ENCODE assay signal across 26 mouse cellular contexts in genomic region chr9:60558507-60558906, GRCm38 (mm10). TPM values are rescaled to one million over a fixed set of nuclear protein-coding genes. Genes with fewer than 3 reads are reported as not detected.
DNase-seq lines count a peak whose midpoint lies in the region; ATAC-seq and TF ChIP-seq lines count a peak whose summit lies in the region.
"Had no signal": no experiment of that assay in that cellular context is flagged by ENCODE, and none has a peak within 500 bp of the region (broad histone marks: within the 10 kb centered on the region; RNA-seq: fewer than 3 reads in every experiment).

No protein-coding gene starts in this region.

- no peak for TF ChIP-seq POLR2A in CH12.LX (IDR thresholded peaks at IDR 0.05; ENCODE audit: low read depth, low read length)
- no peak for TF ChIP-seq POLR2A in kidney, adult 2 months (IDR thresholded peaks at IDR 0.05; ENCODE audit: low read depth, low read length)

- dilution Hi-C loops in CH12.LX (cut with MboI; ENCODE audit: extremely low pct_ligation_motif_present, extremely low pct_unique_long_range_greater_than_20kb, low sequenced_read_pairs): no loop called here

- in situ Hi-C loops in CH12.LX (cut with MboI; ENCODE audit: low pct_ligation_motif_present, low pct_unique_long_range_greater_than_20kb, low sequenced_read_pairs): loop anchor here (5.0 kb wide), 1 partner anchor 311 kb away; no protein-coding TSS in a partner anchor

- TF ChIP-seq RAD21 in CH12.LX (IDR thresholded peaks at IDR 0.05; ENCODE audit: low read depth, low read length): no peak

- no peak overlapping the region for H3K4me3 ChIP-seq in heart, embryonic 11.5 days (ENCODE audit: low read depth, low read length)
- H3K4me3 ChIP-seq in CH12.LX (replicated peaks in 1 of 3; ENCODE audit: low read depth in 2 of 3, low read length in 2 of 3, poor library complexity in 1 of 3): no peak overlapping the region
- H3K4me3 ChIP-seq in stomach, postnatal 0 days (ENCODE audit: low read depth, low read length): no peak overlapping the region
- no peak overlapping the region for H3K4me3 ChIP-seq in kidney, adult 2 months (ENCODE audit: insufficient read depth, low read depth, low read length)
- H3K4me3 ChIP-seq: embryonic facial prominence, embryonic 13.5 days; embryonic facial prominence, embryonic 15.5 days; erythroblast, embryonic 14.5 days; forebrain, embryonic 10.5 days; forebrain, embryonic 12.5 days had no signal

- H3K9me3 ChIP-seq in heart, embryonic 11.5 days (replicated peaks; ENCODE audit: control insufficient read depth, low read length): no peaks in the 10 kb centered on the region
- H3K9me3 ChIP-seq in CH12.LX (replicated peaks; ENCODE audit: low read length): no peaks in the 10 kb centered on the region
- no peaks in the 10 kb centered on the region for H3K9me3 ChIP-seq in stomach, postnatal 0 days (ENCODE audit: control insufficient read depth, low read length)
- H3K9me3 ChIP-seq: embryonic facial prominence, embryonic 13.5 days; embryonic facial prominence, embryonic 15.5 days; forebrain, embryonic 10.5 days; forebrain, embryonic 12.5 days; G1E had no signal

- H3K4me1 ChIP-seq in heart, embryonic 11.5 days (ENCODE audit: control insufficient read depth, insufficient read depth, low read length): no peaks in the 10 kb centered on the region
- peaks cover 0 to 11% of the 10 kb centered on the region in 2 experiments; a peak in 2 of 4 replicates for H3K4me1 ChIP-seq in CH12.LX (ENCODE audit: control insufficient read depth in 1 of 2, insufficient read depth in 2 of 2)
- 0 out of 2 replicates have a peak, but pooled peaks cover 4% of the 10 kb centered on the region for H3K4me1 ChIP-seq in stomach, postnatal 0 days (replicated peaks; ENCODE audit: control insufficient read depth, insufficient read depth)
- H3K4me1 ChIP-seq in kidney, adult 2 months (ENCODE audit: control insufficient read depth, insufficient read depth, low read length): no peaks in the 10 kb centered on the region

- no peak for TF ChIP-seq EP300 in CH12.LX (IDR thresholded peaks at IDR 0.05; ENCODE audit: low read length)
- no peak for TF ChIP-seq EP300 in stomach, postnatal 0 days (optimal IDR thresholded peaks at IDR 0.05)

- no peak overlapping the region for H3K4me2 ChIP-seq in heart, embryonic 11.5 days
- no peak overlapping the region for H3K4me2 ChIP-seq in CH12.LX (ENCODE audit: insufficient read depth, low read depth, poor library complexity, severe bottlenecking)
- no peak overlapping the region for H3K4me2 ChIP-seq in stomach, postnatal 0 days (replicated peaks; ENCODE audit: low read depth)
- H3K4me2 ChIP-seq: embryonic facial prominence, embryonic 13.5 days; embryonic facial prominence, embryonic 15.5 days; forebrain, embryonic 12.5 days had no signal

- TF ChIP-seq CTCF in CH12.LX (conservative IDR thresholded peaks at IDR 0.05 in 1 of 2, IDR thresholded peaks at IDR 0.05 in 1 of 2; ENCODE audit: low read depth in 2 of 2, low read length in 2 of 2): no peak
- no peak for TF ChIP-seq CTCF in stomach, postnatal 0 days (IDR thresholded peaks at IDR 0.05; ENCODE audit: low read depth)
- TF ChIP-seq CTCF in kidney, adult 2 months (conservative IDR thresholded peaks at IDR 0.05; ENCODE audit: insufficient read depth, insufficient read length, low read depth, low read length): no peak

- no peaks in the 10 kb centered on the region for H3K79me2 ChIP-seq in CH12.LX (replicated peaks; ENCODE audit: control insufficient read depth, extremely low read depth, insufficient read depth, poor library complexity, severe bottlenecking)

- ATAC-seq in heart, embryonic 11.5 days (replicated peaks; ENCODE audit: insufficient number of reproducible peaks, low FRiP score, low TSS enrichment): no peak
- ATAC-seq in stomach, postnatal 0 days (ENCODE audit: low FRiP score, low TSS enrichment): no peak
- ATAC-seq: activated CD4-positive, CD25-positive, alpha-beta regulatory T cell, adult 4 months; forebrain, embryonic 14.5 days; forebrain, embryonic 16.5 days; Patski had no signal

- no peak overlapping the region for H3K27ac ChIP-seq in heart, embryonic 11.5 days (ENCODE audit: low read depth, low read length)
- no peak overlapping the region for H3K27ac ChIP-seq in CH12.LX (ENCODE audit: insufficient read depth, low read depth)
- no peak overlapping the region for H3K27ac ChIP-seq in stomach, postnatal 0 days (replicated peaks)
- H3K27ac ChIP-seq in kidney, adult 2 months (ENCODE audit: insufficient read depth, low read depth, low read length): no peak overlapping the region
- H3K27ac ChIP-seq: embryonic facial prominence, embryonic 13.5 days; embryonic facial prominence, embryonic 15.5 days; forebrain, embryonic 10.5 days; forebrain, embryonic 12.5 days had no signal

- H3K9ac ChIP-seq in heart, embryonic 11.5 days (ENCODE audit: low read depth, low read length): no peak overlapping the region
- no peak overlapping the region for H3K9ac ChIP-seq in CH12.LX (ENCODE audit: insufficient read depth, low read depth)
- no peak overlapping the region for H3K9ac ChIP-seq in stomach, postnatal 0 days (ENCODE audit: low read length)
- H3K9ac ChIP-seq: embryonic facial prominence, embryonic 13.5 days; embryonic facial prominence, embryonic 15.5 days; forebrain, embryonic 12.5 days had no signal

- WGBS in heart, embryonic 11.5 days (ENCODE audit: insufficient replicate concordance): 70% methylated on average over 3 of the region's 3 CpGs
- WGBS in stomach, postnatal 0 days: 79% methylated on average over 3 of the region's 3 CpGs
- WGBS in kidney, adult 2 months: 85% methylated on average over 3 of the region's 3 CpGs

- H3K27me3 ChIP-seq in heart, embryonic 11.5 days (ENCODE audit: control insufficient read depth, insufficient read depth, low read length): no peaks in the 10 kb centered on the region
- H3K27me3 ChIP-seq in CH12.LX (replicated peaks): no peaks in the 10 kb centered on the region
- H3K27me3 ChIP-seq in stomach, postnatal 0 days (ENCODE audit: control insufficient read depth, insufficient read depth, low read length): no peaks in the 10 kb centered on the region
- no peaks in the 10 kb centered on the region for H3K27me3 ChIP-seq in kidney, adult 2 months (replicated peaks; ENCODE audit: control insufficient read depth, insufficient read depth, low read length)
- H3K27me3 ChIP-seq: embryonic facial prominence, embryonic 13.5 days; embryonic facial prominence, embryonic 15.5 days; forebrain, embryonic 12.5 days; Patski had no signal

- peak; percentile 73 for DNase-seq in heart, adult 11 months
- peak; percentile 3 for DNase-seq in CH12.LX (ENCODE audit: extremely low read depth)
- DNase-seq in brain, adult 2 months (ENCODE audit: low read depth, low spot score): peak; percentile 36
- DNase-seq in stomach, postnatal 0 days (ENCODE audit: low spot score): no peak
- DNase-seq in kidney, adult 2 months: no peak
- DNase-seq: adrenal gland, adult 8-10 months; adrenal gland, postnatal 14 days; adrenal gland, postnatal 36 days; cerebellum, adult 11 months; cerebellum, adult 18-20 months; cerebellum, adult 8-10 months; cerebellum, adult 9-11 months; cerebellum, postnatal 14 days; cerebellum, postnatal 36 days; embryo, embryonic 11 days had no signal

- no peaks in the 10 kb centered on the region for H3K36me3 ChIP-seq in heart, embryonic 11.5 days (ENCODE audit: control insufficient read depth, insufficient read depth, low read length)
- H3K36me3 ChIP-seq in CH12.LX (replicated peaks in 1 of 2; ENCODE audit: control insufficient read depth in 1 of 2, insufficient read depth in 1 of 2, low read length in 1 of 2): no peaks in the 10 kb centered on the region
- H3K36me3 ChIP-seq in stomach, postnatal 0 days (ENCODE audit: control insufficient read depth, insufficient read depth, low read length): no peaks in the 10 kb centered on the region
- H3K36me3 ChIP-seq in kidney, adult 2 months (ENCODE audit: control insufficient read depth, insufficient read depth, low read length): no peaks in the 10 kb centered on the region
- H3K36me3 ChIP-seq: embryonic facial prominence, embryonic 13.5 days; embryonic facial prominence, embryonic 15.5 days; forebrain, embryonic 10.5 days; forebrain, embryonic 12.5 days; G1E had no signal

TF ChIP-seq in CH12.LX, 34 proteins besides CTCF, POLR2A, EP300 and RAD21:
- TF ChIP-seq BHLHE40 (IDR thresholded peaks at IDR 0.05; ENCODE audit: low read depth, low read length) (peak; percentile 63), ETS1 (conservative IDR thresholded peaks at IDR 0.05; ENCODE audit: low read depth, low read length) (peak; percentile 55), RCOR1 (conservative IDR thresholded peaks at IDR 0.05; ENCODE audit: low read depth, low read length) (no peak), ELF1 (IDR thresholded peaks at IDR 0.05; ENCODE audit: low read depth, low read length) (no peak)
TF ChIP-seq in CH12.LX: peak in this region for 2.

RNA-seq across cellular contexts. Expression of gene Thsd4, which starts 36.7 kb away (rescaled TPM):
- polyA plus RNA-seq in heart, embryonic 11.5 days (2014; fragmentation: Nextera tagmentation; extraction: Ambion mirVana): 10.6 and 14.6 TPM in 2 replicates
- total RNA-seq in CH12.LX (2012; rRNA removed): 0.13 TPM in 1 of 2 replicates, not detected in the other
- total RNA-seq in CH12.LX (2014; rRNA removed): not detected in 2 replicates
- polyA plus RNA-seq in CH12.LX (2012; ENCODE audit: insufficient read length, low read depth): not detected in 2 replicates
- polyA plus RNA-seq in stomach, postnatal 0 days (2015; fragmentation: Nextera tagmentation; extraction: Ambion mirVana): 9.6 and 10.7 TPM in 2 replicates
- 5.9 and 7.1 TPM in 2 replicates for polyA plus RNA-seq in kidney, adult 2 months (2012; rRNA removed)
- polyA plus RNA-seq: activated CD4-positive, CD25-positive, alpha-beta regulatory T cell, adult 4 months had no signal

Comparison
In these comparisons a context has a peak if more than half of its experiments do, and no peak if none do; other contexts are left out.
1. DNase-seq: peak in heart, adult 11 months (single experiment), CH12.LX (single experiment) and brain, adult 2 months (single experiment); none in stomach, postnatal 0 days (single experiment) and kidney, adult 2 months (single experiment).